Mouse (Mus musculus) spleen, postnatal 36 days (tissue): ENCODE results near the gene Ptpra.
"Not testable (repeated sequence)": the region's sequence is repeated elsewhere in the genome, so short reads cannot be mapped to it uniquely, and the experiment has no call there.

ENCODE experiments used
- DNase-seq, 2 experiments: peaks; one replicate each; pipeline ENCODE4 v3.0.0; 2022; ENCODE audit warnings: low spot score in 2 of 2, mixed read lengths in 1 of 2

The Ptpra gene

GRCm38 (mm10) chr2:130488002-130488401, 37.9 kb downstream of the Ptpra start:
- DNase-seq: no peak

DNA sequence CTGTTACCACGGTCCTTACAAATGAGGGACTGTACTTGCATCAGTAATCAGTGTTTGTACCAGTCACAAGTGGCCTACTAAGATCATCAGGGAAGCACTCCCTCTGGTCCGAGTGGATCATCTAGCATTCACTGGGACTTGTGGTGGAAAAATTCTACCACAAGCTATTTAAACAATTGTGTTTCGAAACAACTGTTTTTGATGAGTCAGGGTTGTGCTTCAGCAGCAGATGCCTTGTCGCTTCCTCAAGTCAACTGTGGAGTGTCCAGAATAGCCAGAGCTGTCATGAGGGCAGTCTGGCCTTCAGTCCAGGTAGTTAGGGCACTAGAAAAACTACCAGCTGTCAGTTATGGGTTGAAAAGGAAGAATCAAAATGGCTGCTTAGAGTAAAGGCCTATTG, 38.5 kb downstream of the Ptpra start:
- DNase-seq: no peak

GRCm38 (mm10) chr2:130491162-130491561, 41.1 kb downstream of the Ptpra start:
- no peak for DNase-seq

DNA sequence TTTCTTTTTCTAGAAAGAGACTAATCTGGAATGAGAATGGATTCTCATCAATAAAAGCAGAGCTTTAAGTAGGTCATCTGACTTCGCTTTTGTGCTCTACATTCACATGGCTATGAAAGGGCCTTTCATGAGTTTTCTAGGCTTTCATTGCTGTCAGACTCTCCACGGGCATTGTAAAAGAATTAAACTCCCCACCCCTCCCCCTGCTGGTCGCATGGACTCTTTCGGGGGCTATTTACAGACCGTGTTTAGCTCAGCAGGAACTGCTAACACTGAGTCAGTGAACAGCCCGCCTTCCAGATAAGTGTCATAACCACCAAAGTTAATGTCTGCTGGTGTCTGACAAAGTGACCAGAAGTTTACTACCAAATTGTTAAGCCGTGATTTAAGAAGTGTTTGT, 41.5 kb downstream of the Ptpra start:
- peak in 1 of 2 experiments; percentile 24 for DNase-seq

DNA sequence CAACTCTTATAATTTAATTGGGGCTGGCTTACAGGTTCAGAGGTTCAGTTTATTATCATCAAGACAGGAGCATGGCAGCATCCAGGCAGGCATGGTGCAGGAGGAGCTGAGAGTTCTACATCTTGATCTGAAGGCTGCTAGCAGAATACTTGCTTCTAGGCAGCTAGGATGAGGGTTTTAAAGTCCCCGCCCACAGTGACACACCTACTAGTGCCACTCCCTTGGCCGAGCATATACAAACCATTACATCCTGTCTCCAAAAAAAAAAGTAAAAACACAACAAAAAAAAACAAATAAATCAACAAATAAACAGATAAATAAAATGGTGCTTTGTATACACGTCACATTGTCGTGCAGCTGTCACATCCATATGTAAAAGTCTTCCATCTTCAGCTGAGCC, 45.0 kb downstream of the Ptpra start:
- not testable (repeated sequence) for DNase-seq

DNA sequence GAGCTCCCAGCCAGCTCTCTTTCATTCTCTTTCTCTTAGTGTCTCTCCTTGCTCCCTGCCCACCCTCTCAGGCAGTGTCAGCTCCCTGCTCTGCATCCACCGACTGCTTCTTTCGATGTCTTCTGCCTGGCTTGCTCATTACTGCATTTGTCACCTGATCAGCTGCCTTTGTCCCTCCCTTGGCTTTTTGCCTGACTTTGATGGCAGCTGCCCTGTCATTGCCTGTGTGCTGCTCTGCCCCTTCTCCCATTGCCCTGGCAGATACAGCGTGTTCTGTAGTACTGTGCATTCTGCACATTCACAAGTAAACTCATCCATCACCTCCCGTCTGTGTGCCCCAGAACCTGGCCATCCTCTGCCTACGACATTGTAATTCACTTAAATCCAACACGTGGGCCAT, 46.0 kb downstream of the Ptpra start:
- no peak for DNase-seq

GRCm38 (mm10) chr2:130496931-130497330, 46.9 kb downstream of the Ptpra start:
- no peak for DNase-seq

DNA sequence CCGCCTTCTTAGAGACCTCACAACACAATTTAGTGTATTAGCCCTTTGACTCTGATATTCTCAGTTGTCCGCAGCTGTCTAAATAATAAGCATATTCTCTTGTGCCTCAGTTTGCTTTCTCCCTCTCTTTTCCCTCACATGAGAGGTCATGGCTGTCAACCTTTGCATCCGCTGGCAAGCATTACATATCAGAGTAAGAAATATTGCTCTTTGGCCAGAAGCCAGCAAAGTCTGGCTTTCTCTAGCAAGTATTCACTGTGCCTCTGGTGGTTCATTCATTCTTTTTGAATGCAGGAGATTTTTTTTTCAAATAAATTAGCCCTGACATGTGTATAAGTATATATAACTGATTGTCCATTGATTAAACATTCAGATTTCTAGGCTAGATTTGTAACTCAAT, 49.5 kb downstream of the Ptpra start:
- DNase-seq: no peak

GRCm38 (mm10) chr2:130501556-130501955, 51.5 kb downstream of the Ptpra start:
- no peak for DNase-seq

- DNase-seq: not testable (repeated sequence)
Measured at GRCm38 (mm10) chr2:130511616-130512015, 61.5 kb downstream of the Ptpra start.

DNA sequence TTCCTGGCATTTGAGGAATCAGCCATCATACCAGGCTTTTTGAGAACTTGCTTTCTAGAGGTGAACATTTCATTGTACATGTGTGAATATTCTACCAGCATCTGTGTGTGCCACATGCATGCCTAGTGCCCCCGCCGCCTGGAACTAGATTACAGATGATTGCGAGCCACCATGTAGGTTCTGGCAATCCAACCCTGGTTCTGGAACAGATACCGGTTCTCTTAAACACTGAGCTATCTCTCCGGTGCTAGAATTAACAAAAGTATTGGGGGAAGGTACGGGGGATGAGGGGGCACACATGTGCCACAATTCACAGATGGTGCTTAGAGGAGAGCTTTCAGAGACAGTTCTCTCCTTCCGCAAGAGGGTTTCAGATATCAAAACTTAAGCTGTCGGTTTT, 63.8 kb downstream of the Ptpra start:
- no peak for DNase-seq

DNA sequence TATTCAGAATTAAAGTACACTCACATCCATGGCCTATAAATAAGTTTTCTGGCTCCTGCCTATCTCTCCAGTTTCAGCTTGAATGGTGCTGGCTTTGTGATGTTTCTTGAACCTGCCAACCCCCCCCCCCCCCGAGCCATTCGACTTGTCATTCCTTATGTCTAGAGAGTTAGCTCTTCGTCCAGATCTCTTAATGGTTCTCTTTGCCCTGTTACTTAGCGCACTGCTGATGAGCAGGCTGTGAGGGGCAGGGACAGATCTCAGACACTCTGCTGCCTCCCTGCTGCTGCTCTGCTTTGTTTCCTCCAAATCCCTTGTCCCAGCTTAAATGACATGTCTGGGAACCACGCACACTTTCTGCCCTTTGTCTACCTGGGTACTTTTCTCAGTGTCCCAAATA, 65.7 kb downstream of the Ptpra start:
- DNase-seq: no peak

DNA sequence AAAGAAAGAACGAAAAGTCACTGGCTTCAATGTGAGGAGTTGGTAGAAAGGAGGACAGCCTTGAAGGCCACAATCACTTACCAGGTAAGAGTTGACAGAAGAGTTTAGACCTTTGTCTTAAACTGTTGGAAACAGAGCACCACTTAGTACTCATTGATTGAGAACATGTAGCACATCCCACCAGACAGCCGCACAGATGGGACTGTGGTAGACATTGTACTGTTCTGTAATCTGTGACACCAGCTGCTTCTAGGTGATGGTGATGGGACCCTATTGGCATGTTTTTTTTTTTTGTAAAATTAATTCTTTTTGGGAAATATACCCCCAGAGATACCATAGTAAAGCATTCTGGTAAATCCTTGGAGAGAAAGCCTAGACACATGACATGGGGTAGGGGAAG, 71.8 kb downstream of the Ptpra start:
- no peak for DNase-seq

DNA sequence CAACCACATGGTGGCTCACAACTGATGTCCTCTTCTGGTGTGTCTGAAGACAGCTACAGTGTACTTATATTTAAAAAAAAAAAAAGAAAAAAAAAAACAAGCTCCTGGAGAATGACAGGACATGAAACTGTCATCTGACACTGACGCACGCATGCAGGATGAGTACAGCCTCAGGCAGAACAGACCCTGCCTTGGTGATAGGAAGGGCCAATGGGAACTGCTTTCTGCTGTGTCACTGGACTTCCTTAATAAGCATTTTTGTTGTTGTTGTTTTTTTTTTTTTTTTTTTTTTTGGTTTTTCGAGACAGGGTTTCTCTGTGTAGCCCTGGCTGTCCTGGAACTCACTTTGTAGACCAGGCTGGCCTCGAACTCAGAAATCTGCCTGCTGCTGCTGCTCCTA, 75.4 kb downstream of the Ptpra start:
- DNase-seq: not testable (repeated sequence)

GRCm38 (mm10) chr2:130528457-130528856, 78.4 kb downstream of the Ptpra start:
- DNase-seq: no peak

GRCm38 (mm10) chr2:130529290-130529689, 79.2 kb downstream of the Ptpra start:
- no peak for DNase-seq

GRCm38 (mm10) chr2:130529925-130530324, 79.8 kb downstream of the Ptpra start:
- no peak for DNase-seq

- no peak for DNase-seq
Measured at GRCm38 (mm10) chr2:130532201-130532600, 82.1 kb downstream of the Ptpra start.

DNA sequence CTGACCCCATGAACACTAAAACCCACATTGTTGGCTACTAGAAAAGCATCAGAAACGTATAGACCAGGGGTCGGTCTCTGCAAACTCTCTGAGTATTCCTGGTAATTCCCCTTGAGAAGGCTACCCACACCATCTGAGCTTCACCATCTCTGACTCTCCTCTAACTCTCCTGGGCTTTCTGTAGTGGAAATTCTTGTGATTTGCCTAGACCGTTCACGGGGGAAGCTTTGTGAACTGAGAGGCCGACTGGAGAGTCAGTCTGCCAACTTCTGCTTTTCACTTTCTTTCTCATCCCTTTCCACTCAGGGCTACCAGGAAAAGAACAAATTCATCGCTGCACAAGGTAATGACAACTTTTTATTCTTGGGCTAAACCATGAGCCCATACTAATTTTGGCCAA, 84.9 kb downstream of the Ptpra start:
- peak; percentile 24 to 26 for DNase-seq

DNA sequence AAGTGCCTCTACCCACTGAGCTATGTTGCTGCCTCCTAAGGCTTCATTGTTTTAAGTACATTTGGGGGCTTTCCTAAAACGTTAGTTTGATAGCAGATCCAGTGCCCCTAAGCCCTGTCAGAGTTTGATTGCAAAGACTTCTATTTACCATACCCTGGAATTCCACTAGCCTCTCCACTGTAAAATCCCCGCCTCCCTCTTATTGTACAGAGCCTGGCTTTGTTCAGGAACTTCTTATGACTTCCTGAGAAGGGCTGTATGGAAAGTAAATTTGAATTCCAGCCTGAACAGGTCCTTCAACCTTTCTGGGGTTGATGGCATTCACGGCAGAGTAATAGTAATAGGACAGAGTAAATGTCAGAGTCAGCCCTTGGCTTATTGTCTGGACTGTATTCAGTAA, 86.8 kb downstream of the Ptpra start:
- DNase-seq: no peak

- peak; percentile 19 to 27 for DNase-seq
Measured at GRCm38 (mm10) chr2:130538876-130539546, 88.9 kb downstream of the Ptpra start.

- peak; percentile 28 to 55 for DNase-seq
Measured at GRCm38 (mm10) chr2:130540266-130540665, 90.2 kb downstream of the Ptpra start.

DNA sequence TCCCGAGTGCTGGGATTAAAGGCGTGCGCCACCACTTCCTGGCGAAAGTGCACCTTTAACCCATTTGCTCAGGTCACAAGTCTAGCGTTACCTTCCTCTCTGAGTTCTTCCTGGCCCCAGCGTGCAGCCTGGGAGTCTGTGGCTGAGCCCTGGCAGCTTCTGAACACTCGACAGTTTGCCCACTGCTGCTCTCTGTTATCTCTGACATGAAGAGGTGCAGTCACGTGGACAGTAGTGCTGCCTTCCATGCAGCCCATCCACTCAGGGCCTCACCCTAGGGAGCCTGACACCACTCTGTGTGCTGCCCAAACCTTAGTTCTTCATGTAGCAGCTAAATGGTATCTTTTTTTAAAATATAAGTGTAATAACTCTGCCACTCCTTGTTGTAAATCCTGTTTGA, 96.9 kb downstream of the Ptpra start:
- no peak for DNase-seq

GRCm38 (mm10) chr2:130554841-130555240, 104.8 kb downstream of the Ptpra start:
- DNase-seq: no peak
